Comparison of ENCODE assay signal across 21 mouse cellular contexts in the genomic region with DNA sequence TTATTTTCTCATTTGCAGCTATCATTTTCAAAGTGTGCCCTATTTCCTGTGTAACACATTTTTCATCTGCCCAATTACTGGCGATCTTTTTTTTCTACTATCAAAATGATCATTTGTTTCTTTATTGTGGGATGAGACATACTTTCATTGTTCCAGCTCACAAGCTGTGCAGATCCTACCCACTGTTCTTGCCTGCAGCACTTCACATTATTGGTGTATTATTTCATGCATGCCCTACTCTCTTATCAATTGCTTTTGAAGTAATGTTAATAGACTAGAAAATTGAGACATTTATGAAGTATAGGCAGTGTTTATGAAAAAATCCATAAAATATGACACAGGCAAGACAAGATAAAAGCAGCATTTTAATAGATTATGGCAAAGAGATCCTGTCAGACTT.
DNase-seq lines count a peak whose midpoint lies in the region; ATAC-seq and TF ChIP-seq lines count a peak whose summit lies in the region.
"Had no signal": no experiment of that assay in that cellular context is flagged by ENCODE, and none has a peak within 500 bp of the region (broad histone marks: within the 10 kb centered on the region; RNA-seq: fewer than 3 reads in every experiment).

No protein-coding gene starts in this region.

- 67% methylated on average over 1 of the region's 1 CpGs for WGBS in forebrain, postnatal 0 days
- 79% methylated on average over 1 of the region's 1 CpGs for WGBS in forebrain, embryonic 16.5 days
- 83% methylated on average over 1 of the region's 1 CpGs for WGBS in kidney, embryonic 14.5 days

- H3K9me3 ChIP-seq in forebrain, postnatal 0 days (ENCODE audit: low read length), result no peaks in the 10 kb centered on the region
- H3K9me3 ChIP-seq in forebrain, embryonic 16.5 days (ENCODE audit: control insufficient read depth, low read length), result no peaks in the 10 kb centered on the region
- H3K9me3 ChIP-seq in kidney, embryonic 14.5 days (ENCODE audit: control insufficient read depth, low read length), result no peaks in the 10 kb centered on the region
- H3K9me3 ChIP-seq: embryonic facial prominence, embryonic 10.5 days; embryonic facial prominence, embryonic 12.5 days; forebrain, embryonic 13.5 days; forebrain, embryonic 15.5 days; G1E had no signal

- H3K9ac ChIP-seq in forebrain, postnatal 0 days, result no peak overlapping the region
- H3K9ac ChIP-seq in forebrain, embryonic 16.5 days (replicated peaks; ENCODE audit: low read depth, low read length), result no peak overlapping the region
- no peak overlapping the region for H3K9ac ChIP-seq in kidney, embryonic 14.5 days (ENCODE audit: low read depth, low read length)
- H3K9ac ChIP-seq: embryonic facial prominence, embryonic 12.5 days; forebrain, embryonic 13.5 days; forebrain, embryonic 15.5 days had no signal

- H3K4me2 ChIP-seq in forebrain, postnatal 0 days (ENCODE audit: low read depth), result no peak overlapping the region
- no peak overlapping the region for H3K4me2 ChIP-seq in forebrain, embryonic 16.5 days (ENCODE audit: low read length)
- H3K4me2 ChIP-seq in kidney, embryonic 14.5 days (replicated peaks; ENCODE audit: low read depth, low read length), result no peak overlapping the region
- H3K4me2 ChIP-seq: embryonic facial prominence, embryonic 12.5 days; forebrain, embryonic 13.5 days; forebrain, embryonic 15.5 days had no signal

- H3K27ac ChIP-seq in forebrain, postnatal 0 days (ENCODE audit: low read depth, low read length), result no peak overlapping the region
- H3K27ac ChIP-seq in forebrain, embryonic 16.5 days (ENCODE audit: low read length), result no peak overlapping the region
- H3K27ac ChIP-seq in kidney, embryonic 14.5 days (ENCODE audit: low read depth, low read length), result no peak overlapping the region
- H3K27ac ChIP-seq: embryonic facial prominence, embryonic 10.5 days; embryonic facial prominence, embryonic 12.5 days; forebrain, embryonic 13.5 days; forebrain, embryonic 15.5 days had no signal

- no peak overlapping the region for H3K4me3 ChIP-seq in forebrain, postnatal 0 days (ENCODE audit: low read depth, low read length)
- H3K4me3 ChIP-seq in forebrain, embryonic 16.5 days (replicated peaks; ENCODE audit: low read length), result no peak overlapping the region
- H3K4me3 ChIP-seq in kidney, embryonic 14.5 days (ENCODE audit: low read length), result no peak overlapping the region
- H3K4me3 ChIP-seq: embryonic facial prominence, embryonic 10.5 days; embryonic facial prominence, embryonic 12.5 days; forebrain, embryonic 13.5 days; forebrain, embryonic 15.5 days had no signal

- no peaks in the 10 kb centered on the region for H3K27me3 ChIP-seq in forebrain, postnatal 0 days (ENCODE audit: insufficient read depth, low read length)
- H3K27me3 ChIP-seq in forebrain, embryonic 16.5 days (replicated peaks; ENCODE audit: control insufficient read depth, insufficient read depth, low read length), result no peaks in the 10 kb centered on the region
- H3K27me3 ChIP-seq in kidney, embryonic 14.5 days (ENCODE audit: control insufficient read depth, insufficient read depth, low read length), result no peaks in the 10 kb centered on the region
- H3K27me3 ChIP-seq: CH12.LX; embryonic facial prominence, embryonic 12.5 days; forebrain, embryonic 13.5 days; forebrain, embryonic 15.5 days had no signal

- peak; percentile 23; the same call in 1 of the 2 replicates for ATAC-seq in forebrain, postnatal 0 days
- ATAC-seq in forebrain, embryonic 16.5 days, result no peak
- no peak for ATAC-seq in kidney, embryonic 14.5 days (ENCODE audit: low FRiP score, low TSS enrichment)
- ATAC-seq: CD4-positive, CD25-positive, alpha-beta regulatory T cell, adult 4 months; forebrain, embryonic 13.5 days; forebrain, embryonic 15.5 days had no signal

- no peaks in the 10 kb centered on the region for H3K4me1 ChIP-seq in forebrain, postnatal 0 days (ENCODE audit: insufficient read depth)
- H3K4me1 ChIP-seq in forebrain, embryonic 16.5 days (replicated peaks; ENCODE audit: control insufficient read depth, insufficient read depth, low read length), result no peaks in the 10 kb centered on the region
- no peaks in the 10 kb centered on the region for H3K4me1 ChIP-seq in kidney, embryonic 14.5 days (ENCODE audit: control insufficient read depth, insufficient read depth, low read length)
- H3K4me1 ChIP-seq: embryonic facial prominence, embryonic 10.5 days; embryonic facial prominence, embryonic 12.5 days; forebrain, embryonic 13.5 days; forebrain, embryonic 15.5 days had no signal

- no peaks in the 10 kb centered on the region for H3K36me3 ChIP-seq in forebrain, postnatal 0 days (ENCODE audit: insufficient read depth)
- H3K36me3 ChIP-seq in forebrain, embryonic 16.5 days (ENCODE audit: control insufficient read depth, insufficient read depth), result no peaks in the 10 kb centered on the region
- no peaks in the 10 kb centered on the region for H3K36me3 ChIP-seq in kidney, embryonic 14.5 days (ENCODE audit: control insufficient read depth, insufficient read depth, low read length)
- H3K36me3 ChIP-seq: embryonic facial prominence, embryonic 10.5 days; embryonic facial prominence, embryonic 12.5 days; forebrain, embryonic 15.5 days; G1E had no signal

- DNase-seq in forebrain, postnatal 0 days, result no peak
- peak; percentile 32 for DNase-seq in retina, postnatal 1 day
- DNase-seq in retina, embryonic 14.5 days (ENCODE audit: low spot score), result no peak
- DNase-seq: adrenal gland, adult 2 months; adrenal gland, postnatal 10 days; adrenal gland, postnatal 25 days; B cell, adult 2 months; cerebellum, adult 11-12 months; cerebellum, adult 2 months; cerebellum, adult 9-10 months; cerebellum, postnatal 10 days; cerebellum, postnatal 25 days had no signal

- no peak for TF ChIP-seq CTCF in forebrain, postnatal 0 days (IDR thresholded peaks at IDR 0.05; ENCODE audit: low read depth)
